Mouse (Mus musculus) left cerebral cortex, postnatal 4 days (tissue): ENCODE measurements around the gene Serinc3. TPM values are rescaled to one million over a fixed set of nuclear protein-coding genes. Genes with fewer than 3 reads are reported as not detected.

ENCODE experiments used
- DNase-seq: peaks from one replicate; pipeline ENCODE4 v3.0.0-alpha.2; 2022
- intact Hi-C: fragments of 180-260 bp; cut with DNase I; formaldehyde crosslinking; loops from one replicate; pipeline ENCODE4 v1.15.1; 2025
- total RNA-seq, 2 experiments: library from RNA; stranded (reverse); gene quantifications; 2 replicates each; pipeline ENCODE4 v1.2.3; 2021

Gene Serinc3
- total RNA-seq, 2 experiments from 2014 or later: 138 to 139 TPM

DNA sequence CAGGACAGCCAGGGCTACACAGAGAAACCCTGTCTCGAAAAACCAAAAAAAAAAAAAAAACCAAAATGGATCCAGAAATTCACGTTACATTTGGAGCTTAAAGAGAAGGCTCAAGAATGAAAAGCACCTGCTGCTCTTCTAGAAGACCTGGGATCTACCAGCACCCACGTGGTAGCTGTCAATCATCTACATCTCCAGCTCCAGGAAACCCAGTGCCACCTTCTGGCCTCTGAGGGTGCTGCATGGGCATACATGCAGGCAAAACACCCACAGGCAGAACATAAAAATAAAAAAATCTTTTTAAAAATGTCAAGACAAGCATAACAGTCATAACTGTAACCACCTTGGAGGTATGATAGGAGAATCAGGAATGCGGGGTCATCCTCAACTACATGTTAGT lies 47.3 kb downstream of the Serinc3 start:
- intact Hi-C loops: loop anchor here (10.0 kb wide), 1 partner anchor 63 kb away; no protein-coding TSS in a partner anchor
- DNase-seq: peak; percentile 46

DNA sequence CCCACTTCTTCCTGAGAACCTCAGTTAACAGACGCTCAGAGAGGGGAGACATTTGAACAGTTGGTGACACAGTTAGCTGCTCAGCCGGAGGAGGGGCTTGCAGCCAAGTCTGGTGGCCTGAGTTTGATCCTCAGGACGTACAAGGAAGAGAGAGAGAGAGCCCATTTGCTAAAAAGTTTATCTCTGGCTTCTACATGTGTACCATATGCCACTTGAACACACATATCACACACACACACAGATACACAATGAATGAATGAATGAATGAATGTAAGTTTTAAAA lies 48.1 kb downstream of the Serinc3 start:
- DNase-seq: no peak
- intact Hi-C loops: loop anchor here (10.0 kb wide), 1 partner anchor 62 kb away; no protein-coding TSS in a partner anchor

DNA sequence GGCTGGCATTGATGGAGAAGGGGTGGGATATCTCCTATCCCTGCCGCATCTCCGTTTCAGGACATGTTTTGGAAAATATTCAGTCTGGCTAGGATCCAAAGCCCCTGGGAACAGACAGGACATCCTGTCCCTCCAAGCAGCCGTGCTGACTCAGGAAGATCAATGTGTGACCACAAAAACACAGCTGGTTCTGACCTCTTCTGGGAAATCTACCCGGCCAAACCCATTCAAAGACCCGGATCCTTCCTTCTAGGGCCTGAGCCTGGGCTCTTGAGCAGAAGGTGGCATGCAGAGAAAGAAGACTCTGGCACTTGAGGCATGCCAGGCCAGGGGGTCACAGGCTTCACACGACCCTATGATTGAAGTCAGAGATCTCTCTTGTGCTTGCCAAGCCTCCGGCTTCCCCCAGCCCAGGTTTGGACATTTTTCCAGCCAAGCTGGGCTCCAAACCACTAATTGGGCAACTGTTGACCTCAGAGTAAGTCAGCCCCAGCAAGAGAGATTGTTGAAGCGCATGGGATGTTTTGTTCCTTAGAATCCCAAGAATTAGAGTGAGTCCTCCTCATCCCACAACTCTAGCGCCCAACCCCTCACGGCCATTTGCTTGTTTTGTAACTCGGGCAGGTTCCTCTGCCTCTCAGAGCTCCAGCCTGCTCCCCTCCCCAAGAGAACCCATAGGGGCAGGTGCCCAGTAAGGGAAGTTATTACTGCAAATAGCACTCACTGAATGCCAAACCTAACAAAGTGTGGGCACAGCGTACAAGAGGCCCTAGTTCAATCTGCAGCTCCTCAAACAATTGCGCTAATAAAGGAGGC lies 48.7 kb downstream of the Serinc3 start:
- DNase-seq: no peak
- intact Hi-C loops: loop anchor here (10.0 kb wide), 1 partner anchor 61 kb away; no protein-coding TSS in a partner anchor

DNA sequence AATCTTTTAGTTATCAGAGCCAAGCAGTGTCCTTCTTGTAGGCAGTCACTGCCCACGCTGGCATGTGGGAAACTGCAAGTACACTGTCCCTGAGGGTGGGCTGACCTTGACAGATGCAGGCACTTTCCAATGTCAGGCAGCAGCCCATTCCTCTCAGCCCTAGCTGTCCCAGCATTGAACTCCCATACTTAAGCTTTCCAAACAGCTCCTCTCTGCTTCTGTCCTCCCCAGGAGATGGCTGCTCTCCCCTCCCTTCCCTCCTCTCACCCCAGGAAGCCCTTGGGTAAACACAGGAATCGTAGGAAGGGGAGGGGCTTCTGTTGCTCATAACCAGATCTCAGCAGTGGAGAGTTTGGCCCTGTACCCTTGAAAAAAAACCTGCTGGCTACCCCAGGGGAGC lies 49.8 kb downstream of the Serinc3 start:
- intact Hi-C loops: loop anchor here (10.0 kb wide), 1 partner anchor 60 kb away; no protein-coding TSS in a partner anchor
- no peak for DNase-seq

DNA sequence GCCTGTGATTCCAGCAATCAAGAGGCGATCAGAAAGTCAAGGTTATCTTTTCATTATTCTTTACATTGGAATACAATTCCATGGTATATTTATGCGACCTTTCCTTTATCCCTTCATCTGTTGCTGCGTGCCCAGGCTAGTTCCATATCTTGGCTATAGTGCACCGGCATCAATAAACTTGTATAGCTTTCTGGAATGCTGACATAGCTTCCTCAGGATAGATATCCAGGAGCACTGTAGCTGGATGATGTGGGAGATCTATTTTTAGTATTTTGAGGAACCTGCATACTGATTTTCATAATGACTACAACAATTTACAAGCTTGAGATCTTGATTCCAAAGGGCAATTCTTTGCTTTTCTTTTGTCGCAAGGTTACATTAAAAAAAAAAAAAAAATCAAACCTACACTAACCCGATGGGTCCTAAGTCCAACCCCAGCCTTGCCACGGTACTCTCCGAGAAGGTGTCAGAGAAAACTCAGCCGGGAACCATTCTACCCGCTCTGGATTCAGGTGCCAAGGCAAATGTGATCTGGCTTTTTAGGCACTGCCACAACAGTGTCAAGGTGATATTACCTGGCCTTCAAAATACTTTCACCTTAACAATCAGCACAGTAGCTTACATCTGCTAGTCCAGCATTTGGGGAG lies 51.2 kb downstream of the Serinc3 start:
- intact Hi-C loops: loop anchor here (10.0 kb wide), 1 partner anchor 59 kb away; no protein-coding TSS in a partner anchor
- no peak for DNase-seq

DNA sequence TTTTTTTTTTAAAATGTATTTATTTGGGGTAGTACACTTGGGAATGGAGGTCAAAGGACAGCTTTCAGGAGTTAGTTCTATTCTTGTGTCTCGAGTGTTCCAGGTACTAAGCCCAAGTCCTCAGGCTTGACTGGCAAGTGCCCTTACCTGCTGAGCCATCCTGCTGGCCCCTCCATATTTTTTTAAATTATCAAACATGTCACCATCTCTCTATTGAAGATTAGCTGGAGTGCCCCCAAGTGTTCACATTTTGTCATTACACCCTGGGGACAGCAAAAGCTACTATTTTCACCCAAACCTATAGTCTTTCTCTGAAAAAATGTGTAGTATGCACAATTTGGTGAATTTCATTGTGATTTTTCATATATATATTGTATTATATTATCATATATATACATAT lies 52.8 kb downstream of the Serinc3 start:
- intact Hi-C loops: loop anchor here (10.0 kb wide), 1 partner anchor 57 kb away; no protein-coding TSS in a partner anchor
- DNase-seq: peak; percentile 42

DNA sequence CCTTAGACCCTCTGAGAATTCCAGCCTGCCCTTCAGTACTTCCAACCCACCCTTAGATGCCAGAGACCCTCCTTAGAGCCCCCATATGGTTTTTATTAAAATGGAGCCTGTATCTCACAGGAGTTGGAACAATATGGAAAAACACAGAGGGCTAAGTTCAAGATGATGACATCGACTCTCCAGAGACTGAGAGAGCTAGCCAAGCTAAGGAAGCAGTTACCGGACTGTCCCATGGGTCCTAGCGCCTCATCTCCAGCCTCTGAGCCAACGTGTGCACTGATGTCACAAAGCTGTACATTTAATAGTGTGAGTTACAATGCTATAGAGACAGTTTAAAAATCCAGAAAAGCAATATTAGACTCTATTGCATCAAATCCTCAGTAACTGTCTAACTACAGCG lies 53.9 kb downstream of the Serinc3 start:
- intact Hi-C loops: loop anchor here (10.0 kb wide), 1 partner anchor 56 kb away; no protein-coding TSS in a partner anchor
- no peak for DNase-seq

DNA sequence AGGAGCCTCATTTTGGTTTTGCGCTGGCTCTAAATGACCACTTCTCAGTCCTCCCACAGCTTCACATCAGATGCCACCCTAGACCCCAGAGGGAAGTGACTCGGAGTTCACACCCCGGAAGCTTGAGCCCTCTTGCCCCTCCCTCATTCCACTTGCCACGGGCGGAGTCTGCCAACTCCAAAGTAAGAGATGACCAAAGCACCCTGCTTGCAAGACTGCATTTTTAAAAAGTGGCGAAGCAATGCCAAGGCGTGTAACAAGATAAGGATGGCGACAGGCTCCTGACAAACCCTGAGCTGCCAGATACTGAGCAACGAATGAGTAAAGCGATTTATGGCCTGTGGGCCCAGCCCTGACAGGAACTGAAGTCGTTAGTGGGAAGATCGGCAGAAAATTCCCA lies 54.7 kb downstream of the Serinc3 start:
- DNase-seq: no peak
- intact Hi-C loops: loop anchor here (10.0 kb wide), 1 partner anchor 55 kb away; no protein-coding TSS in a partner anchor

DNA sequence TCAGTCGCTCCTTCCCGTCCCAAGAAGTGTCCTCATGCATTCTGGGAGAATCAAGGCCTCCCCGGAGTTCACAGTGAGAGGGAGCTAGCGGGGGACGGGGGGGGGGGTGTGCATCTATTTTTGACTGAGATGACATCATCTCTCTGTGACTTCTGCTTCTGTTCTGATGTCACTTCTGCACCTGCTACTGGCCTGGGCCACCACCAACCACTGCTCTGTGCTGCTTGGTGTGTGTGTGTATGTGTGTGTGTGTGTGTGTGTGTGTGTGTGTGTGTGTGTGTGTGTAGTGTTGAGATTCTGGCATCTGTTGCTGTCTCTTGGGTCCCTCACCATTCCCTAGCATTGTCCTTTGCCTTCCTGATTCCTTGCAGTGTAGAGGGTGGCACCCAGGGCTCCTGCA lies 57.4 kb downstream of the Serinc3 start:
- DNase-seq: no peak
- intact Hi-C loops: no loop called here

DNA sequence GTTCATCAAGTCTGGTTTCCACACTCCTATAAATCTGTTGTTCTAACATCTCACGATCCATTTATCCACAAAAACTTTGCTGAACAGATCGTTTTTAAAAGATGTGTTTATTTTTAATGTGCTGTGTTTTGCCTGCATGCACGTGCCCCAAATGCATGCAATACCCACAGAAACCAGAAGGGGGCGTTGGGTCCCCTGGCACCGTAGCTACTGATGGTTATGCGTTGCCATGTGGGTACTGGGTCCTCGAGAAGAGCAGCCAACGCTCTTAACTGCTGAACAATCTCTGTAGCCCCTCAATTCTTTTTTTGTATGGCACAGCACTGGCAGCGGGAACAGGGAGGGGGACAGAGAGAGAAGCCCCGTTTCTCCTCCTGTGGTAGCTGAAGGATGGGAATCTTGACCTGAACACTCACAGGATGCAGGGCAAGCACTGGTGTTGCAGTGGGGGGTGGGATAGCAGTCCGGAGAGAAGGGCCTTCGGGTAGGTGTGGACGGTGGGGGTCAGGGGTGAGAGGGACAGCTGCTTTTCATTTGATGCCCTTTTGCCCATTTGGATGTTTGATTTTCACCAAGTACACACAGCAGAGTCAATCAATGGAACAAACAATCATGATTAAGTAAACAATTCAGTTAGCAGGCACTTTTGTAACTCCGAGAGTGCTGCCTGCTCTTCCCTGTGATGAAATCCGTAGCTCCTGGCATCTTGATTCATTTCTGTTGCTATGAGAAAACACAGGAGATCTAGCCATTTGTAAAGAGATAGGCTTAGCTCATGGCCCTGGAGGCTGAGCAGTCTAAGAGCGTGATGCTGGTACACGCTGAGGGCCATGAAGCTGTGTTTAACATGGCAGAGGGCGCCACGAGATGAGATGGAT lies 58.3 kb downstream of the Serinc3 start:
- DNase-seq: peak; percentile 47
- intact Hi-C loops: no loop called here

DNA sequence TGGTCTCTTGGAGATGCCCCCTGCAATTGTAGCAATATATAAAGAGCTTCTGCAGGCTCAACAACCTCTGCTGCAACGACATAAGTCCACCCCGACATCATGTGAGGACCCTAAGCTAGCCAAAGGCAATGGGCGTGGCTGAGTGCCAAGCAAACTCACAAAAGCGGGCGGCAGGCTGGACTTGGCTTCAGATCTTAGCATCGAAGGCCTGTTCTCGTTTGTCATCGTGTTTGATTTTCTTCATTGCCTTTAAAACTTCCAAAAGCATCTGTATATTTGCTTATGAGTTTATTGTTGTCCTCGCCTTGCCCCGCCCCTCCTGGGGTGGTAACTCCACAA lies 60.9 kb downstream of the Serinc3 start:
- intact Hi-C loops: no loop called here
- DNase-seq: peak; percentile 70

DNA sequence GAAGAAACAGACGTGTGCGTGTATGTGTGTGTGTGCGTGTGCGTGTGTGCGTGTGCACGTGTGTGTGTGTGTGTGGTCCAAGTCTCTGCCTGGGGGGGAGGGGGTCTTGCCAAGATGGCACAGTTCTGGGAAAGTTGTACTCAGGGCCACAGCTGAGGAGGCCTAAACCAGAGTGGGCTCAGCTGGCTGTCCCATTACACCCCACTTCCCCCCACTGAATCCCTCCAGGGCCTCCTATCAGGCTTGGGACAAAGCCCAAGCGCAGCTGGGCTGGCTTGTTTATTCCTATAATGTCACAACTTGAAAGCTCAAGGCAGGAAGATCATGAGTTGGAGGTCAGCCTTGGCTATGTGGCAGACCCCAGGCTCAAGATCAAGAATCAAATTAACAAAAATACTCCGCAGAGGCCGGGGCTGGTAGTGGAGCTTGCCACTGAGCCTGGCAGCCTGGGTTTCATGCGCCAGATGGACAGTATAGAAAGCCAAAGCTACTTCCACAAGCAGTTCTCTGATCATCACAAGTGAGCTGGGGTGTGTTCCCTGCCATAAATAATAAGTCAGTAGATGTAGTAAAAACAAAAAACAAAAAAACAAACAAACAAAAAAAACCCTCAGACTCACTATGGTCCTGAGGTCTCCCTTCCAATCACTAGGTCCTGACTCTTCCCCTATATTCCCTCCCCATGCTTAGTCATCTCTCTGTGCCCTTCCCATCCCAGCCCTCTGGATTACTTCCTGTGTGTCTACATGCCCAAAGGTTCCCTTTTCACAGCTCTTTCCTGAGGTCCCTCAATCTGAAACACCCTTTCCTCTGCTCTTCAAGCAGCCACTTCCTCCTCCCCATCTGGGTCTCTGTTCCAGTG lies 61.5 kb downstream of the Serinc3 start:
- peak; percentile 70 for DNase-seq
- intact Hi-C loops: no loop called here

DNA sequence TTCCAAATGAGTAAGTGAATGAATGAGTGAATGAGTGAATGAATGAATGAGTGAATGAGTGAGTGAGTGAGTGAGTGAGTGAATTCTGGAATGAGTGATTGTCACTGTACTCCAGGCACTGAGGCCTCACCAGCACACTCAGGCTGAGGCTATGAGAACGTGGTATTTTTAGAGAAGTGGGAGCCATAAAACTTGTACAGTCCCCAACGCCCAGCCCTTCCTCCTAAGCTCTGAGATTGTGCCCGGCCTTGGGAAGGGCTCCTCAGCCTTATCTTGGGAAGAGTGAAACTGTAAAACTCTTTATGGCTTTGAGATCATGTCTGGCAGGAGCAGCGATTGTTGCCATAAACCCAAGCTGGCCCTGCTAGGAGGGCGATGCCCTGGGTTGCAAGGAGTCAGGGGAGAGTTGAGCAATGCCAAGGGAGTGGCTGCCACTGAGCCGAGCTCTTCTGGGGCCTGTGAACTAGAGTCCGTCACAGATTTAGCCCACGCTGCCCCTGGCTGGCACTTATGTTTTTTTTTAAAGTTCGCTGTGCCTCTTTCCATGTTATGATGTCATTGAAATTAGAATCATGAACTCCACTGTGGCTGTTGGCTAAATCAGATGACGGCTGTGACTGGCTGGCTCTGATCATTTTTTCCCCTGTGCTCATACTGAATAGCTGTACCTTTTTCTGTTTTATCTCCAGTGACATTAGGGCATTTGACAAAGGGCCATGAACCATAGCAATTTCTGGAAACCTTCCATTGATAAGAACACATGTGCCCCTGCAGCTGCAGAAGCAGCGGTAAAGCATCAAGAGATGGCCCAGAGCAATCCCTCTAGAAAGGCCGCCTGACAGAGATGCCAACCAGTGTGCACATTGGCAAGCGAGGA lies 64.6 kb downstream of the Serinc3 start:
- intact Hi-C loops: no loop called here
- no peak for DNase-seq

DNA sequence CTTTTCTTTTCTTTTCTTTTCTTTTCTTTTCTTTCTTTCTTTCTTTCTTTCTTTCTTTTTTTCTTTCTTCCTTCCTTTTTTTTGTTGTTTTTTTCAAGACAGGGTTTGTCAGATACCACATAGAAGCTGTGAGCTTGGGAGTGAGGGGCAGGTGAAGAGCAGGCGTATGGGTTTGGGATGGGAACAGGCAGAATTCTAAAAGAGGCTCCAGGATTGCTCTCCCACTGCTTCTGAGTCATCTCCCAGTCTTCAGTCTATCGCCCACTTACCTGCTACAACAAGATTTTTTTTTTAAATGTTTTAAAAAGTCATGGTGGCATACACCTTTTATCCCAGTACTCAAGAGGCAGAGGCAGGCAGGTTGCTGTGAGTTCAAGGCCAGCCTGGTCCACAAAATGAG lies 66.9 kb downstream of the Serinc3 start:
- intact Hi-C loops: no loop called here
- DNase-seq: no peak

DNA sequence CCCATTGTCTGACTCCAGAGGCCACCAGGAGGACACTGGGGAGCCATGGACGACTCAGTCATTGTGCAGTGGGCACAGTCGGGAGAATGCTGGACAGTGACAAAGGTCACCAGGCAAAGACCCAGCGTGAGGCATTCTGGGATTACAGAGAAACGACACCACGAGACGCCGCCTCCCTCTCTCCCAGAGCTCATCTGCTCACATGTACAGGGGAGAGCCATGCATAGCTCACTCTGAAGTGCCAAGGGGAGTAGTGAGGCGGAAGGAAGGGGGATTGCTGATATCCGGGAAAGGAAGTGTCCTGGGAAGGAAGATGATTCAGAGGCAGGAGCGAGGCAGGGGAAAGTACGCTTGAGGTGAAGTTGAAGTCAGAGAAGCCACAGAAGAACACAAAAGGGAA lies 69.7 kb downstream of the Serinc3 start:
- intact Hi-C loops: no loop called here
- DNase-seq: no peak

DNA sequence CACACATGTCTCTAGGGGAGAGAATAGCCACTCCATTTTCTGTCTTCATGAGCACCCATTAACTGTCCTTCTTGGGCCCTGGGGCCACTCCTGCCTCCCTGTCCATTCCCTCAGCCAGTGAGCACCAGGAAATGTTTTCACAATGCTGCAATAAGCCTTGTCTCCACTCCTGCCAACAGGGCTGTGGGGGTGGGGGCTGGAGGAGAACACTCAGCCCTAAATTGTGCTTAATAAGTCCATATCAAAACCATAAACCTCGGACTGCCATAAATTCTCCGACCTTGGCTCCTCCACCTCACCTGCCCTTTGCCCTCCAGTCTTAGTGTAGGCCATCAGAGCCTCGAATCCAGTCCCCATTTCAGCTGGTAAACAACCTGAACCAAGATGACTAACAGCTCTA lies 70.6 kb downstream of the Serinc3 start:
- intact Hi-C loops: no loop called here
- DNase-seq: no peak
